Mouse (Mus musculus): ENCODE results near the gene Ms4a2. TPM values are rescaled to one million over a fixed set of nuclear protein-coding genes. Genes with fewer than 3 reads are reported as not detected.
A peak's percentile ranks its signal among the peaks of the same experiment; 100 is the strongest.

Gene Ms4a2
- total RNA-seq, 1 experiment from 2014 or later, result 63.0 TPM

DNA sequence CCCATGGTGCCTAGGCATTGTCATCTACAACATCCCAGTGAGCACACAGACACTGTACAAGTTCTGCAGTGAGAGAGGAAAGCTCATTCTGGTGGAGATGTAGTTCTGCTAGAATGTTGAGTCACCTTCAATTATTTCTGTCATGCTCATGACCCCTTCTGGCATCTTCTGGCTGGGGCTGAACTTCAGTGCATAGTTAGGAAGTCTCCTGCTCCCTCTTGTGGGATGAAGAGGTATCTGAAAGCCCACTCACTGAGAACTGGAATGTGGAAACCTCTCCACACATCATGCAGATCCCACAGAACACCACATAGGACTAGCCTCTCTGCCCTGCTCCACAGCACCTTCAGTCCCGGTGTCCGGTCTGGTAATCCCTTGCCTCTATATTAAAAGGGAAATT is 21.5 kb downstream of the Ms4a2 start:
- peak; percentile 76 for ATAC-seq (replicated peaks; ENCODE audit: insufficient number of reproducible peaks, low FRiP score, low TSS enrichment, poor library complexity, severe bottlenecking)

GRCm38 (mm10) chr19:11601349-11601748 is 22.2 kb downstream of the Ms4a2 start:
- no peak for ATAC-seq (replicated peaks; ENCODE audit: insufficient number of reproducible peaks, low FRiP score, low TSS enrichment, poor library complexity, severe bottlenecking)

- ATAC-seq (replicated peaks; ENCODE audit: insufficient number of reproducible peaks, low FRiP score, low TSS enrichment, poor library complexity, severe bottlenecking), result no peak
Measured at GRCm38 (mm10) chr19:11589891-11590449, 33.5 kb downstream of the Ms4a2 start.

DNA sequence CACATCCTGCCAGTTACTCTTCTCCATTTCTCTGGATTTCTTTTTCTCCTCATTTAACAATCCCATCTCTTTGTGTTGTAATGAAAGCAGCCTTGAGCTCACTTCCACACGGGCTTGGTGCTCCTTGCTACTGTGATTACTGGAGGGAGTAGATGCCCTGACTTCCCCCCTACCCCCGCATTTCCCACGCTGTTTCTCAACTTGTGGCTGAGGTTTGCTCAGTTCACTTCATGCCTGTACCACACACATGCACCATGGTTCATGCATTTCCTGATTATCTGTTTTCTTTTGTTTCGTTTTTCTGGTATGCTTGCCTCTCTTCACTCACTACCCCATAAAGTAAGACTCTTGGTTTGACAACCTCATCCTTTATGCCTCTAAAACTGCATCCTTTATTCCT is 34.3 kb downstream of the Ms4a2 start:
- peak; percentile 88 for ATAC-seq (replicated peaks; ENCODE audit: insufficient number of reproducible peaks, low FRiP score, low TSS enrichment, poor library complexity, severe bottlenecking)

DNA sequence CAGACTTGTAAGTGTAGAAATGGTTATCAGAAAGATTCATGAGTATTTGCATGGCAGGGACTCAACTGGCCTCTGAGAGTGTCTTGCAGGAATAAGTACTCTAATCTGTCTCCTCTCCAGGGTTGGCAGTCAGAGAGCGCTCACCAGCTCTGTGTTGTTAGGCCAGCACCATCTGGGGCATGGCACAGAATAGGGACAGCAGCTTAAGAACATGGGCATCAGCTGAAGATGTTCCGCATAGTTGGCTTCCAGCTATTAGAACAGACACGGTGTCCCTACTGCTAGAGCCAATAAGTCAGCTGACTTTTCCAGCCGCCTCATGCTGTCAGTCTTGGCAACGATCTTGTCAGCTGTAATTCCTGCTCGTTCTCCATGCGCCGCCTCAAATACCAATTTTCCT is 48.6 kb downstream of the Ms4a2 start:
- ATAC-seq (replicated peaks; ENCODE audit: insufficient number of reproducible peaks, low FRiP score, low TSS enrichment, poor library complexity, severe bottlenecking), result no peak

Other genes starting within 250 kb of the Ms4a2 start
- gene Ms4a4a, start 248.2 kb downstream of the Ms4a2 start, total RNA-seq (2017), result 8.1 to 35.7 TPM (median 9.7 TPM) in 3 replicates
- 52.0 to 109 TPM (median 89.6 TPM) in 3 replicates for gene Ms4a4c, start 218.9 kb downstream of the Ms4a2 start, total RNA-seq (2017)
- 78.1 to 289 TPM (median 80.3 TPM) in 3 replicates for gene Ms4a4b, start 180.2 kb downstream of the Ms4a2 start, total RNA-seq (2017)
- 292 to 487 TPM (median 394 TPM) in 3 replicates for gene Ms4a6c, start 154.4 kb downstream of the Ms4a2 start, total RNA-seq (2017)
- gene Gm8369, start 137.8 kb downstream of the Ms4a2 start, total RNA-seq (2017), result 50.1 to 131 TPM (median 127 TPM) in 3 replicates
- 127 to 138 TPM (median 132 TPM) in 3 replicates for gene Ms4a6b, start 107.2 kb downstream of the Ms4a2 start, total RNA-seq (2017)
- not detected in 3 replicates for gene Ms4a4d, start 86.9 kb downstream of the Ms4a2 start, total RNA-seq (2017)
- 8.2 to 23.7 TPM (median 14.1 TPM) in 3 replicates for gene Ms4a6d, start 18.9 kb downstream of the Ms4a2 start, total RNA-seq (2017)
- gene Ms4a3, start 17.1 kb upstream of the Ms4a2 start, total RNA-seq (2017), result 0.96 TPM in 1 of 3 replicates, not detected in the others
- not detected in 3 replicates for gene Oosp2, start 36.8 kb upstream of the Ms4a2 start, total RNA-seq (2017)
- 1.5 TPM in 1 of 3 replicates, not detected in the others for gene Oosp1, start 67.4 kb upstream of the Ms4a2 start, total RNA-seq (2017)
- not detected in 3 replicates for gene Oosp3, start 73.3 kb upstream of the Ms4a2 start, total RNA-seq (2017)
- not detected in 3 replicates for gene Gif, start 123.8 kb upstream of the Ms4a2 start, total RNA-seq (2017)
- 28.5 to 49.0 TPM (median 45.7 TPM) in 3 replicates for gene Mrpl16, start 146.7 kb upstream of the Ms4a2 start, total RNA-seq (2017)
- 8.9 to 23.6 TPM (median 19.8 TPM) in 3 replicates for gene Stx3, start 195.7 kb upstream of the Ms4a2 start, total RNA-seq (2017)
- gene Olfr1417, start 215.5 kb upstream of the Ms4a2 start, total RNA-seq (2017), result 0.43 TPM in 1 of 3 replicates, not detected in the others
- not detected in 3 replicates for gene Olfr1418, start 237.3 kb upstream of the Ms4a2 start, total RNA-seq (2017)